Mouse (Mus musculus): Measurements from ENCODE around the gene Gm21812. TPM values are rescaled to one million over a fixed set of nuclear protein-coding genes. Genes with fewer than 3 reads are reported as not detected.
"Not testable (repeated sequence)": the region's sequence is repeated elsewhere in the genome, so short reads cannot be mapped to it uniquely, and the experiment has no call there.

Gene Gm21812
- not detected for total RNA-seq (2021)
- long read RNA-seq, experiment 1: 0 reads
- long read RNA-seq, experiment 2: 0 reads

DNA sequence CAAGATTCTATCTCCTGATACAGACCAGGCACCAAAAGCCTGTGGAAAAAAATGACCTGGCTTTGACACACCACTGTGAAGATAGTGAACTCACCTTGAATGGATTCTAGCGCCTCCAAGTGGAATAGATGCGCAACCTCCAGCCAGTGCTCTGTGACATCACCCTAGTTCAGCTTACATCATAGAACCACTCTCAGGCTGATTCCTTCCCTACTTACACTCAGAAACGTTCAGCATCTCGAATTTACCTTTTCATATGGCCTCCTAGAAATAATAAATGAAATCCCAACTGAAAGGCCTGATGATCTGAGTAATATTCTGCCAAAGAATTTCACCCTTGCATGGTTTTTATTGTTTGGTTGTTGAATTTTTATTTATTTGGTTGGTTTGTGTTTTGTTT lies at the start of gene Gm21812:
Gene Gm21812, minus strand, starts transcription at position 101 of the 400 bp plus-strand sequence.
- not testable (repeated sequence) for DNase-seq

Other genes with a start within 250 kb of the Gm21812 start
- gene Gm21292, start 213.3 kb downstream of the Gm21812 start, total RNA-seq (2021): not detected
- gene Gm21721, start 145.0 kb downstream of the Gm21812 start, total RNA-seq (2021): not detected
- not detected for gene Gm21874, start 69.0 kb upstream of the Gm21812 start, total RNA-seq (2021)